Mouse (Mus musculus): Measurements from ENCODE around the gene Hist2h2be. TPM values are rescaled to one million over a fixed set of nuclear protein-coding genes. Genes with fewer than 3 reads are reported as not detected.

Hist2h2be gene
- total RNA-seq, 2 experiments from 2014 or later: 10.1 to 11.6 TPM

Small RNA genes within 50 kb of the gene (microRNA-seq; reads per million reads assigned to microRNA genes)
- gene Gm44492 (not detected), gene Gm47311 (not detected), gene Gm47313 (not detected)

Other genes with a start within 250 kb of the Hist2h2be start
- 10 to 100 TPM; 76.4 to 89.1 TPM for gene Plekho1, start 225.1 kb upstream of the Hist2h2be start, total RNA-seq (2021)
- gene Vps45, start 162.7 kb upstream of the Hist2h2be start, total RNA-seq (2021): 10 to 100 TPM; 20.5 to 26.0 TPM
- 10 to 100 TPM; 52.2 to 54.5 TPM for gene Otud7b, start 116.6 kb upstream of the Hist2h2be start, total RNA-seq (2021)
- 1 to 10 TPM; 3.2 TPM for gene Mtmr11, start 59.1 kb upstream of the Hist2h2be start, total RNA-seq (2021)
- 10 to 100 TPM; 16.9 to 17.2 TPM for gene Sf3b4, start 48.8 kb upstream of the Hist2h2be start, total RNA-seq (2021)
- gene Sv2a, start 40.0 kb upstream of the Hist2h2be start, total RNA-seq (2021): 1 to 10 TPM; 5.0 to 6.5 TPM
- 10 to 100 TPM; 19.3 to 22.2 TPM for gene Bola1, start 1.4 kb upstream of the Hist2h2be start, total RNA-seq (2021)
- gene Hist2h2ab, start 1.3 kb upstream of the Hist2h2be start, total RNA-seq (2021): 1 to 10 TPM; 3.0 to 3.4 TPM
- 10 to 100 TPM; 30.5 to 34.4 TPM for gene Hist2h2ac, start 239 bp upstream of the Hist2h2be start, total RNA-seq (2021)
- gene Hist2h3c2, start 18.0 kb downstream of the Hist2h2be start, total RNA-seq (2021): 10 to 100 TPM in 1 of 2 experiments, 1 to 10 TPM in 1; 9.3 to 10.4 TPM
- 100 to 1,000 TPM; 232 to 233 TPM for gene Hist2h2aa2, start 19.2 kb downstream of the Hist2h2be start, total RNA-seq (2021)
- 10 to 100 TPM in 1 of 2 experiments, 1 to 10 TPM in 1; 7.7 to 40.9 TPM for gene Hist2h2aa1, start 24.4 kb downstream of the Hist2h2be start, total RNA-seq (2021)
- gene Hist2h3c1, start 25.6 kb downstream of the Hist2h2be start, total RNA-seq (2021): not detected
- gene Hist2h4, start 42.2 kb downstream of the Hist2h2be start, total RNA-seq (2021): 10 to 100 TPM; 14.4 to 16.9 TPM
- 10 to 100 TPM; 25.8 to 48.9 TPM for gene Hist2h3b, start 47.5 kb downstream of the Hist2h2be start, total RNA-seq (2021)
- 10 to 100 TPM; 47.3 to 58.1 TPM for gene Hist2h2bb, start 48.6 kb downstream of the Hist2h2be start, total RNA-seq (2021)
- gene Fcgr1, start 72.8 kb downstream of the Hist2h2be start, total RNA-seq (2021): 1 to 10 TPM in 1 of 2 experiments, under 1 TPM in 1; 0.94 to 1.1 TPM
- not detected for gene BC107364, start 231.2 kb downstream of the Hist2h2be start, total RNA-seq (2021)